Mouse (Mus musculus) forebrain, embryonic 14.5 days (tissue): ENCODE measurements at regions not wholly inside any gene's neighbourhood (a gene's known extent, or its start where the extent isn't known, plus 50 kb on each side); places are given as distances from the start of the nearest gene placed in this dataset.

Source experiments
- ATAC-seq: fragments of 200-750 bp; cut with Nextera tagmentation; 2 replicates; pipeline ENCODE4 v1.8.0; 2017; ENCODE audit warnings: mild to moderate bottlenecking, moderate library complexity
- DNase-seq: peaks from one replicate; pipeline ENCODE4 v3.0.0-alpha.2; 2015; ENCODE audit warnings: low spot score
- H3K27ac ChIP-seq: fragments of 300-500 bp; sonication (generic); 2 replicates; pipeline ENCODE4 v1.5.1; 2014; ENCODE audit warnings: low read depth, mild to moderate bottlenecking, control low read depth, low read length, moderate library complexity
- H3K27me3 ChIP-seq: fragments of 300-500 bp; sonication (generic); replicated peaks from 2 replicates; pipeline ENCODE4 v1.6.1; 2014; ENCODE audit warnings: low read length, control low read depth, mixed read lengths; ENCODE audit not compliant: control insufficient read depth, insufficient read depth
- H3K36me3 ChIP-seq: fragments of 300-500 bp; sonication (generic); 2 replicates; pipeline ENCODE4 v1.6.1; 2014; ENCODE audit warnings: low read length, control low read depth; ENCODE audit not compliant: control insufficient read depth, insufficient read depth
- H3K4me1 ChIP-seq: fragments of 300-500 bp; sonication (generic); 2 replicates; pipeline ENCODE4 v1.6.1; 2014; ENCODE audit warnings: antibody characterized with exemption, low read length, control low read depth; ENCODE audit not compliant: control insufficient read depth, insufficient read depth
- H3K4me2 ChIP-seq: fragments of 300-500 bp; sonication (generic); 2 replicates; pipeline ENCODE4 v1.6.1; 2014; ENCODE audit warnings: mild to moderate bottlenecking, control low read depth, low read length
- H3K4me3 ChIP-seq: fragments of 300-500 bp; sonication (generic); 2 replicates; pipeline ENCODE4 v1.5.1; 2014; ENCODE audit warnings: low read depth, low read length, control low read depth
- H3K9ac ChIP-seq: fragments of 300-500 bp; sonication (generic); 2 replicates; pipeline ENCODE4 v1.6.1; 2014; ENCODE audit warnings: mild to moderate bottlenecking, low read length, control low read depth, moderate library complexity
- H3K9me3 ChIP-seq: fragments of 300-500 bp; sonication (generic); replicated peaks from 2 replicates; pipeline ENCODE4 v1.6.1; 2016; ENCODE audit warnings: low read length, control low read depth, mixed read lengths; ENCODE audit not compliant: control insufficient read depth
- WGBS: fragments of 180-500 bp; shearing (Covaris S2); extraction: QIAGEN DNeasy Blood & Tissue Kit; methylation state at CpG from one replicate; pipeline ENCODE4 v1.1.7; 2014; 5-methylcytosine and 5-hydroxymethylcytosine counted together

GRCm38 (mm10) chr5:49816751-49817150, 242.1 kb downstream of the Adgra3 start:
- WGBS: 80% methylated on average over 3 of the region's 3 CpGs
- Histone ChIP-seq H3K9me3 (no peaks in the 10 kb centered on the region), H3K27me3 (no peaks in the 10 kb centered on the region), H3K9ac (no peak overlapping the region), H3K4me3 (no peak overlapping the region), H3K4me2 (no peak overlapping the region), H3K27ac (no peak overlapping the region), H3K4me1 (0 out of 2 replicates have a peak, but pooled peaks cover 4% of the 10 kb centered on the region), H3K36me3 (no peaks in the 10 kb centered on the region)
- no peak for DNase-seq
- no peak for ATAC-seq

DNA sequence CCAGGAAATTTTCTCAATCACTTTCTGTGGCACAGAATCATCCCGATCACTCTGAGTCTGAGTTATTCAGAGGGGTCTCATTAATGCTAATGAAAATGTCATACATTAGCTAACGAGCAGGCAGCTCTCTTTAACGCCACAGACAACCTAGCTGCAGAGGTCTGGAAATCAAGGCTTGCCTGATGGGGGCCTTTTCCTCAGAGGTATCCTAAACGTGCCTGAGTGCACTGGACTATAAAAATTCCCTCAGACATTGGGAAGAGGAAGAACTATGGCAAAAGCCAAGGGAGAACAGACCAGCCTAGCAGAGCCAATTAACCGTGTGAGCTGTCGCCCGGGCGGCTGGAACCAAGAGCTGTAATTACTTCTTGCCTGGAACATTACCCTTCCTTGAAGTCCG, 245.5 kb downstream of the Adgra3 start:
- no peak overlapping the region for H3K4me3 ChIP-seq
- ATAC-seq: peak; percentile 77
- 0 out of 2 replicates have a peak, but pooled peaks cover 4% of the 10 kb centered on the region for H3K4me1 ChIP-seq
- H3K27ac ChIP-seq: no peak overlapping the region
- H3K9ac ChIP-seq: no peak overlapping the region
- H3K4me2 ChIP-seq: no peak overlapping the region
- H3K36me3 ChIP-seq: no peaks in the 10 kb centered on the region
- no peaks in the 10 kb centered on the region for H3K9me3 ChIP-seq
- H3K27me3 ChIP-seq: no peaks in the 10 kb centered on the region
- peak; percentile 45 for DNase-seq
- 11% methylated on average over 9 of the region's 9 CpGs for WGBS

DNA sequence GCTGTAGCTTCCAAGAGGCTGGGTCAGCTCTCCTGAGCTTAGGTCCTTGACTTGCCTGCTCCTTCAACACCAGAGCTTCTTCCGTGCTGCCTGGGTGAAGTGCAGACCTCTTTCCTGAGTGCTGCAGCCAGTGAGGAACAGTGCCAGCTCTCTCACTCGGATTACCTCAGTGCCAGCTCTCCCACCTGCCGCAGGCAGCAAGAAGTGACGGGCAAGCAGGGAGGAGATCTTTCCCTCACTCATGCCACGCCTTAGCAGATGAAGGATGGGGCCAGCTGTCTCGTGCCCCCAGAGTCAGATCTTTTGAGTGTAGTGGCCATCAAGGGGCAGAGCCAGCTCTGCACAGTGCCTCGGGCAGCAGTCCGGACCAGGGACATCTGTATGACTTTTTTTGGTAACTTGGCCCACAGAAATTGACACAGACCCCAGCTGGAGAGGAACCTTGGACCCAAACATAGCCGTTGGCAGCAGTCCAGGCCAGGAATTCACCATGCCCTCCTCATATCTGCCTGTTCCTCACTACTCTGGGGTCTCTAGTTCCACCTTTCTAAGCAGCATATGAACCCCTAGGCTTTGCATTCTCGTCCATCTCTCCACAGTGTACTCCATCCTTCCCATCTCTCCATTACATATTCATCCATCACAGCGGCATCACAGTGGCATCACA, 263.9 kb upstream of the Kcnip4 start:
- Histone ChIP-seq H3K9ac (no peak overlapping the region), H3K36me3 (no peaks in the 10 kb centered on the region), H3K4me3 (no peak overlapping the region), H3K9me3 (no peaks in the 10 kb centered on the region), H3K27ac (no peak overlapping the region), H3K4me1 (no peaks in the 10 kb centered on the region), H3K27me3 (no peaks in the 10 kb centered on the region), H3K4me2 (no peak overlapping the region)
- ATAC-seq (no peak), DNase-seq (no peak)
- WGBS: 82% methylated on average over 11 of the region's 11 CpGs

- ATAC-seq (peak; percentile 92), DNase-seq (peak; percentile 88)
- Histone ChIP-seq H3K4me3 (no peak overlapping the region), H3K9me3 (no peaks in the 10 kb centered on the region), H3K4me2 (no peak overlapping the region), H3K9ac (no peak overlapping the region), H3K4me1 (no peaks in the 10 kb centered on the region), H3K27me3 (no peaks in the 10 kb centered on the region), H3K36me3 (no peaks in the 10 kb centered on the region), H3K27ac (no peak overlapping the region)
- 39% methylated on average over 3 of the region's 3 CpGs for WGBS
These were observed 259.0 kb upstream of the Kcnip4 start for GRCm38 (mm10) chr5:49783728-49784127.

DNA sequence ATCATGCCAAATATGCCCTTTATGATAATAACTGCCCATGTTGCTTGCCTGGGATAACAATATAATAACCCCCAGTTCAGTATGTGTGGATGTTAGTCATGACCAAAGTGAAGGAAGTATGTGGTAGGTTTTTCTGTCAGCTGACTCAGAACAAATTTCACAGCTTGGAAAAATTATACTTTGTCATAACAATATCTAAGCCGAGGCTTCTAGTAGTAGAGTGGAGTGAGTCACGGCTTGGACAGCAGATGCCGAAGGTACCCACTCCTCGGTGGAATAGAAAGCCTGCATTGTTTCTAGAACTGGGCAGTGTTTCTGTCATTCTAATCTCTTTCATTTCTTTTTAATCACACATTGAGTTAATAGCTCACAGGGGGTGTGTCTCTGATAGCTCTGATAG, 236.3 kb upstream of the Kcnip4 start:
- no peaks in the 10 kb centered on the region for H3K27me3 ChIP-seq
- H3K9ac ChIP-seq: no peak overlapping the region
- no peaks in the 10 kb centered on the region for H3K4me1 ChIP-seq
- no peak for DNase-seq
- no peaks in the 10 kb centered on the region for H3K36me3 ChIP-seq
- H3K4me3 ChIP-seq: no peak overlapping the region
- H3K4me2 ChIP-seq: no peak overlapping the region
- no peak overlapping the region for H3K27ac ChIP-seq
- WGBS: 68% methylated on average over 4 of the region's 4 CpGs
- H3K9me3 ChIP-seq: no peaks in the 10 kb centered on the region
- ATAC-seq: no peak

DNA sequence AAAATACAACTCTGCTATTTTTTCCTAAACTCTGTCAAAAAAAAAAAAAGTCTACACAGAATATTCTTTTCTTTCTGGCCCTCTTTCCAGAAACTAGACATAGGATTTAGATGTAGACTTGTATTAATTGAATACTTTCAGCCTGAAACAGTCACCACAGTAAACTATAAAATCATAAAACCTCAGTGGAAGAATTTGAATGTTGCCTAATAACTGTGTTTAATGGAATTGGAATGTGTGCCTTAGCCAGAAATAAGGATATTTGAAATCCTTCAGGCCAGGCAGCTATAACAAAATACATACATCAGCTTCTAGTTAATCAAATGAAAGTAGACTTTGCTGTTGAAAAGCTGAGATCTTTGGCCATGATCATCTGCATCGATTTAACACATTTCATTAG, 230.8 kb upstream of the Kcnip4 start:
- WGBS: 86% methylated on average over 1 of the region's 1 CpGs
- H3K4me2 ChIP-seq: no peak overlapping the region
- no peak for ATAC-seq

DNA sequence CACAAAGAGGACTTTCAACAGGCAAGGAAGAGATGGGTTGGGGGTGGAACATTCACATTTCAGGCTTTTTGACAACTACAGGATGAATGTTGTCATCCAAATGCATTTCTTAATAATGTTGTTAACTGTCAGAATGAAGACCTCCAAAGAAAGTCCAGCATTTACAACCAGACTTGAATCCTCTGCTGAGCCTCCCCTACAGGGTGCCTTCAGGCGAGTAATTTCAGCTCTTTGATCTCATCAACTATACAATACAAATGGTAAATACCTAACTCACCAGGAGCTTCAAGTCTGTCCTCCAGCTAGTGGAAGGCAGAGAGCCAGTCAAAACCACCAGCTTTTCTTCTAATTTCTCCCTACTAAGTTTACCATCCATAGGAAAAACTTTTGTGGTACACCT, 187.9 kb upstream of the Kcnip4 start:
- Histone ChIP-seq H3K27ac (no peak overlapping the region), H3K4me1 (no peaks in the 10 kb centered on the region), H3K9me3 (no peaks in the 10 kb centered on the region), H3K36me3 (no peaks in the 10 kb centered on the region), H3K27me3 (no peaks in the 10 kb centered on the region), H3K4me2 (no peak overlapping the region), H3K4me3 (no peak overlapping the region), H3K9ac (no peak overlapping the region)
- DNase-seq: no peak
- 43% methylated on average over 1 of the region's 1 CpGs for WGBS
- no peak for ATAC-seq

More for the DNA sequence above, 230.8 kb upstream of the Kcnip4 start:
- Histone ChIP-seq H3K9ac (no peak overlapping the region), H3K9me3 (no peaks in the 10 kb centered on the region), H3K4me3 (no peak overlapping the region), H3K36me3 (no peaks in the 10 kb centered on the region), H3K27me3 (no peaks in the 10 kb centered on the region), H3K27ac (no peak overlapping the region), H3K4me1 (no peaks in the 10 kb centered on the region)
- DNase-seq: no peak

DNA sequence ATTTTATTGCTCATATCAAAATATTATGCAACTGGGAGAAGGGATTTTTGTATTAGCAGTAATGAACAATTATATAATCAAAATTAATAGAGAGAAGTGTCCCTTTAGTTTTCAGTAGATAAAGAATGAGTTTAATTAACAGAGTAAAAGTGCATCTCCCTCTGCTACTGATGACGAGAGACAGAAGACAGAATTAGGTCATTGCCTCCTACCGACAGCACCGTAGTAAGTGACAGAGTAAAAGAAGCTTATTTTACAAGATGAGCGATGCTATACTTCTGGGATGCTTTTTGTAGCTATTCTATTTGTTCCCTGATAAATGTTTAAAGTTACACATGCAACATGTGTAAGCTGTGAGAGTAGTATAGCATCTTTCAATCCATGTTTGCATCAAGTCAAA, 157.4 kb upstream of the Kcnip4 start:
- WGBS: 86% methylated on average over 4 of the region's 4 CpGs
- Histone ChIP-seq H3K27ac (no peak overlapping the region), H3K9me3 (no peaks in the 10 kb centered on the region), H3K4me2 (no peak overlapping the region), H3K27me3 (no peaks in the 10 kb centered on the region), H3K36me3 (no peaks in the 10 kb centered on the region), H3K4me3 (no peak overlapping the region), H3K4me1 (no peaks in the 10 kb centered on the region), H3K9ac (no peak overlapping the region)
- ATAC-seq (no peak), DNase-seq (no peak)

DNA sequence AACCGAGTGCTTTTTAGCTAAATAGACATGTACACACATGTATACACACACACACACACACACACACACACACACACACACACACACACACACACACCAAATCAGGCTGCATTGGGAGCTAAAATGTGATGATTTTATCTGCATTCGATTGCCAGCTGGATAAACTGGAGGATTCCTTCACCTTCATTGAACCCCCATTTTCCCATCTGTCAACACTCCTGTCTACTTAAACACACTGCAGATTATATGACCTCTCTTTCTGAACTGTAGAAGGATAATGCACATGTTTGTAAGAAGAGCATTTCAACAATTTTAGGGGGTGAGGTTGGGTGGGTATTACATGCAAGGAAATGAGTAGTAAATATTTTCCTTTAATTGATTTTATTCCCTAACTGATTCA, 156.8 kb upstream of the Kcnip4 start:
- Histone ChIP-seq H3K4me1 (no peaks in the 10 kb centered on the region), H3K9me3 (no peaks in the 10 kb centered on the region), H3K27ac (no peak overlapping the region), H3K4me2 (no peak overlapping the region), H3K9ac (no peak overlapping the region), H3K36me3 (no peaks in the 10 kb centered on the region), H3K4me3 (no peak overlapping the region), H3K27me3 (no peaks in the 10 kb centered on the region)
- DNase-seq: no peak
- 61% methylated on average over 2 of the region's 2 CpGs for WGBS
- no peak for ATAC-seq
